ENCODE assay signal across 22 mouse cellular contexts in the genomic region with DNA sequence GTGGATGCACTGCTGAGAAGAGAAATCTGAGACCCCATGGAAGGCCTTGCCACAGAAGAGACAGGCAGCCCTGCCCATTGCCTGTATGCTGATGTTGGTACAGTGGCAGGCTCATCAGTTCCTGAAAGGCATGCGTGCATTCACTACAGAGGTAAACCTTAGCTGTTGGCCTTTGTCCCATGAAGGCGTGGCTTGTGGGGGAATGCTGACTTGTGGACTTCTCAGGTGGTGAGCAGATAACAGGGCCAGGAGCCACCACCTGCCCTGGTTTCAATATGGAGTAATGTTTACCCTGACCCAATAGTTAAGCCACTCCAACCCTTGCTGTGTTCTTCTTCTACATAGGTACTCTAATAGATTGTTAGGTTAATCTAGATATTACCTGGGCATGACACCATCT.
A peak's percentile ranks its signal among the peaks of the same experiment; 100 is the strongest.
DNase-seq lines count a peak whose midpoint lies in the region; ATAC-seq and TF ChIP-seq lines count a peak whose summit lies in the region.
"Had no signal": no experiment of that assay in that cellular context is flagged by ENCODE, and none has a peak within 500 bp of the region (broad histone marks: within the 10 kb centered on the region; RNA-seq: fewer than 3 reads in every experiment).

No protein-coding gene starts in this region.

- H3K36me3 ChIP-seq in liver, adult 2 months (ENCODE audit: control insufficient read depth, insufficient read depth, low read length): no peaks in the 10 kb centered on the region
- H3K36me3 ChIP-seq in liver, postnatal 0 days (replicated peaks; ENCODE audit: insufficient read depth, low read length): no peaks in the 10 kb centered on the region
- no peaks in the 10 kb centered on the region for H3K36me3 ChIP-seq in intestine, embryonic 16.5 days (ENCODE audit: control insufficient read depth, insufficient read depth, low read length)
- H3K36me3 ChIP-seq in stomach, embryonic 15.5 days: no peaks in the 10 kb centered on the region
- H3K36me3 ChIP-seq in midbrain, embryonic 14.5 days (ENCODE audit: control insufficient read depth, insufficient read depth, low read length): no peaks in the 10 kb centered on the region
- H3K36me3 ChIP-seq: embryonic facial prominence, embryonic 12.5 days; embryonic facial prominence, embryonic 15.5 days; forebrain, embryonic 15.5 days; heart, embryonic 13.5 days; hindbrain, embryonic 15.5 days had no signal

- ATAC-seq in liver, postnatal 0 days: no peak
- ATAC-seq in intestine, embryonic 16.5 days: peak; percentile 99
- peak; percentile 79 for ATAC-seq in stomach, embryonic 15.5 days (ENCODE audit: insufficient read depth, low FRiP score, low read depth)
- no peak for ATAC-seq in midbrain, embryonic 14.5 days (ENCODE audit: low FRiP score, low TSS enrichment)
- ATAC-seq: CD4-positive, CD25-positive, alpha-beta regulatory T cell, adult 4 months; forebrain, embryonic 15.5 days had no signal

- no peak for TF ChIP-seq CTCF in liver, adult 2 months (IDR thresholded peaks at IDR 0.05; ENCODE audit: low read depth, low read length)
- TF ChIP-seq CTCF in liver, postnatal 0 days (IDR thresholded peaks at IDR 0.05; ENCODE audit: low read depth): no peak

- no peak for TF ChIP-seq EP300 in liver, postnatal 0 days (IDR thresholded peaks at IDR 0.05; ENCODE audit: low read depth)

- no peak overlapping the region for H3K4me2 ChIP-seq in liver, postnatal 0 days (ENCODE audit: low read depth, low read length)
- H3K4me2 ChIP-seq in intestine, embryonic 16.5 days (ENCODE audit: low read depth, low read length): no peak overlapping the region
- H3K4me2 ChIP-seq in stomach, embryonic 15.5 days: no peak overlapping the region
- no peak overlapping the region for H3K4me2 ChIP-seq in midbrain, embryonic 14.5 days (ENCODE audit: low read length)
- H3K4me2 ChIP-seq: embryonic facial prominence, embryonic 12.5 days; embryonic facial prominence, embryonic 15.5 days; forebrain, embryonic 15.5 days; heart, embryonic 13.5 days; hindbrain, embryonic 15.5 days had no signal

- H3K27ac ChIP-seq in liver, adult 2 months (replicated peaks; ENCODE audit: insufficient read depth, low read depth, low read length): no peak overlapping the region
- no peak overlapping the region for H3K27ac ChIP-seq in liver, postnatal 0 days (ENCODE audit: low read depth)
- H3K27ac ChIP-seq in intestine, embryonic 16.5 days (ENCODE audit: low read length): no peak overlapping the region
- H3K27ac ChIP-seq in stomach, embryonic 15.5 days: no peak overlapping the region
- H3K27ac ChIP-seq in midbrain, embryonic 14.5 days (replicated peaks; ENCODE audit: low read depth, low read length): no peak overlapping the region
- H3K27ac ChIP-seq: embryonic facial prominence, embryonic 12.5 days; embryonic facial prominence, embryonic 15.5 days; forebrain, embryonic 15.5 days; heart, embryonic 13.5 days; hindbrain, embryonic 15.5 days had no signal

- no peaks in the 10 kb centered on the region for H3K4me1 ChIP-seq in liver, adult 2 months (ENCODE audit: control insufficient read depth, insufficient read depth, low read length)
- H3K4me1 ChIP-seq in liver, postnatal 0 days (ENCODE audit: insufficient read depth): no peaks in the 10 kb centered on the region
- H3K4me1 ChIP-seq in intestine, embryonic 16.5 days (ENCODE audit: control insufficient read depth, insufficient read depth, low read length): no peaks in the 10 kb centered on the region
- no peaks in the 10 kb centered on the region for H3K4me1 ChIP-seq in stomach, embryonic 15.5 days
- no peaks in the 10 kb centered on the region for H3K4me1 ChIP-seq in midbrain, embryonic 14.5 days (ENCODE audit: control insufficient read depth, insufficient read depth, low read length)
- H3K4me1 ChIP-seq: embryonic facial prominence, embryonic 12.5 days; embryonic facial prominence, embryonic 15.5 days; forebrain, embryonic 15.5 days; heart, embryonic 13.5 days; hindbrain, embryonic 15.5 days had no signal

- H3K79me2 ChIP-seq in liver, adult 2 months (ENCODE audit: control insufficient read depth, insufficient read depth, low read length): no peaks in the 10 kb centered on the region

- H3K4me3 ChIP-seq in liver, adult 2 months (ENCODE audit: insufficient read depth, low read depth, low read length): no peak overlapping the region
- no peak overlapping the region for H3K4me3 ChIP-seq in liver, postnatal 0 days (ENCODE audit: low read depth, low read length)
- H3K4me3 ChIP-seq in intestine, embryonic 16.5 days (ENCODE audit: low read length): no peak overlapping the region
- H3K4me3 ChIP-seq in stomach, embryonic 15.5 days (replicated peaks): no peak overlapping the region
- no peak overlapping the region for H3K4me3 ChIP-seq in midbrain, embryonic 14.5 days (replicated peaks; ENCODE audit: low read depth, low read length)
- H3K4me3 ChIP-seq: embryonic facial prominence, embryonic 12.5 days; embryonic facial prominence, embryonic 15.5 days; forebrain, embryonic 15.5 days; heart, embryonic 13.5 days; hindbrain, embryonic 15.5 days had no signal

- H3K9ac ChIP-seq in liver, adult 2 months (ENCODE audit: low read depth, low read length): no peak overlapping the region
- no peak overlapping the region for H3K9ac ChIP-seq in liver, postnatal 0 days (replicated peaks)
- H3K9ac ChIP-seq in intestine, embryonic 16.5 days (ENCODE audit: low read depth, low read length): no peak overlapping the region
- H3K9ac ChIP-seq in stomach, embryonic 15.5 days: no peak overlapping the region
- no peak overlapping the region for H3K9ac ChIP-seq in midbrain, embryonic 14.5 days (replicated peaks; ENCODE audit: low read length)
- H3K9ac ChIP-seq: embryonic facial prominence, embryonic 12.5 days; embryonic facial prominence, embryonic 15.5 days; forebrain, embryonic 15.5 days; heart, embryonic 13.5 days; hindbrain, embryonic 15.5 days had no signal

- no peaks in the 10 kb centered on the region for H3K27me3 ChIP-seq in liver, adult 2 months (ENCODE audit: control insufficient read depth, insufficient read depth, low read length)
- H3K27me3 ChIP-seq in liver, postnatal 0 days (ENCODE audit: insufficient read depth, low read length): no peaks in the 10 kb centered on the region
- no peaks in the 10 kb centered on the region for H3K27me3 ChIP-seq in intestine, embryonic 16.5 days (replicated peaks; ENCODE audit: control insufficient read depth, insufficient read depth, low read length)
- H3K27me3 ChIP-seq in stomach, embryonic 15.5 days (replicated peaks): no peaks in the 10 kb centered on the region
- no peaks in the 10 kb centered on the region for H3K27me3 ChIP-seq in midbrain, embryonic 14.5 days (ENCODE audit: control insufficient read depth, insufficient read depth, low read length)
- H3K27me3 ChIP-seq: embryonic facial prominence, embryonic 12.5 days; embryonic facial prominence, embryonic 15.5 days; forebrain, embryonic 15.5 days; heart, embryonic 13.5 days; hindbrain, embryonic 15.5 days had no signal

- WGBS in liver, adult 2 months: 61% methylated on average over 2 of the region's 2 CpGs
- 66% methylated on average over 2 of the region's 2 CpGs for WGBS in liver, postnatal 0 days (ENCODE audit: insufficient replicate concordance)
- WGBS in intestine, embryonic 16.5 days: 78% methylated on average over 2 of the region's 2 CpGs
- 68% methylated on average over 2 of the region's 2 CpGs for WGBS in stomach, embryonic 15.5 days
- 87% methylated on average over 2 of the region's 2 CpGs for WGBS in midbrain, embryonic 14.5 days

- no peak for TF ChIP-seq POLR2A in liver, adult 2 months (IDR thresholded peaks at IDR 0.05; ENCODE audit: extremely low read depth, insufficient read depth, low read length)

- DNase-seq in liver, adult 2 months (ENCODE audit: extremely low read depth, low read depth, low spot score): peak; percentile 10
- DNase-seq in liver, postnatal 0 days: no peak
- peak; percentile 9 for DNase-seq in yolk sac, embryonic 10.5 days (ENCODE audit: low spot score)
- no peak for DNase-seq in heart, adult 18-20 months
- no peak for DNase-seq in midbrain, embryonic 14.5 days
- DNase-seq: adrenal gland, adult 2 months; adrenal gland, postnatal 14 days; cerebellum, adult 11 months; cerebellum, adult 2 months; cerebellum, adult 9-11 months; gastrocnemius, postnatal 10 days; heart, adult 11 months; heart, postnatal 14 days; heart, postnatal 4 days had no signal

- H3K9me3 ChIP-seq in liver, postnatal 0 days (ENCODE audit: low read length): no peaks in the 10 kb centered on the region
- no peaks in the 10 kb centered on the region for H3K9me3 ChIP-seq in intestine, embryonic 16.5 days (ENCODE audit: control insufficient read depth, low read length)
- no peaks in the 10 kb centered on the region for H3K9me3 ChIP-seq in stomach, embryonic 15.5 days
- H3K9me3 ChIP-seq in midbrain, embryonic 14.5 days (ENCODE audit: control insufficient read depth, low read length): no peaks in the 10 kb centered on the region
- H3K9me3 ChIP-seq: embryonic facial prominence, embryonic 12.5 days; embryonic facial prominence, embryonic 15.5 days; forebrain, embryonic 15.5 days; heart, embryonic 13.5 days; hindbrain, embryonic 15.5 days had no signal

Comparison
In these comparisons a context has a peak if more than half of its experiments do, and no peak if none do; other contexts are left out.
1. DNase-seq: peak in liver, adult 2 months (single experiment) and yolk sac, embryonic 10.5 days (single experiment); none in liver, postnatal 0 days (single experiment), heart, adult 18-20 months (0 of 2) and midbrain, embryonic 14.5 days (single experiment).
2. ATAC-seq: peak in intestine, embryonic 16.5 days (single experiment) and stomach, embryonic 15.5 days (single experiment); none in liver, postnatal 0 days (single experiment) and midbrain, embryonic 14.5 days (single experiment).